Mouse (Mus musculus): ENCODE results near the gene Ppp1r14b. TPM values are rescaled to one million over a fixed set of nuclear protein-coding genes. Genes with fewer than 3 reads are reported as not detected.

Ppp1r14b gene
- total RNA-seq, 2 experiments from 2014 or later = 364 to 392 TPM

GRCm38 (mm10) chr19:6942249-6942691 lies 32.5 kb upstream of the Ppp1r14b start, which contains the start of gene Gpr137:
Gpr137 (minus strand) TSS chr19:6942480.
- peak; percentile 91 to 94 for DNase-seq (ENCODE audit: low spot score in 2 of 2)

- DNase-seq (ENCODE audit: low spot score in 2 of 2) = peak in 1 of 2 experiments; percentile 8
These were observed 32.0 kb upstream of the Ppp1r14b start for GRCm38 (mm10) chr19:6942764-6943163.

GRCm38 (mm10) chr19:6943709-6944108 lies 31.1 kb upstream of the Ppp1r14b start:
- DNase-seq (ENCODE audit: low spot score in 2 of 2) = no peak

- DNase-seq (ENCODE audit: low spot score in 2 of 2) = no peak
These were observed 27.0 kb upstream of the Ppp1r14b start for GRCm38 (mm10) chr19:6947742-6948141.

GRCm38 (mm10) chr19:6948186-6948585 lies 26.6 kb upstream of the Ppp1r14b start:
- no peak for DNase-seq (ENCODE audit: low spot score in 2 of 2)

- no peak for DNase-seq (ENCODE audit: low spot score in 2 of 2)
These were observed 25.2 kb upstream of the Ppp1r14b start for GRCm38 (mm10) chr19:6949532-6949931.

- DNase-seq (ENCODE audit: low spot score in 2 of 2) = no peak
These were observed 24.8 kb upstream of the Ppp1r14b start for GRCm38 (mm10) chr19:6949951-6950350.

- DNase-seq (ENCODE audit: low spot score in 2 of 2) = peak in 1 of 2 experiments; percentile 49
These were observed 24.1 kb upstream of the Ppp1r14b start for GRCm38 (mm10) chr19:6950613-6951153.

GRCm38 (mm10) chr19:6951381-6951968 lies 23.3 kb upstream of the Ppp1r14b start:
- DNase-seq (ENCODE audit: low spot score in 2 of 2) = peak; percentile 78 to 91

- DNase-seq (ENCODE audit: low spot score in 2 of 2) = peak; percentile 66 to 77
These were observed 22.6 kb upstream of the Ppp1r14b start for GRCm38 (mm10) chr19:6951994-6952711.

GRCm38 (mm10) chr19:6952712-6953037 lies 22.1 kb upstream of the Ppp1r14b start:
- no peak for DNase-seq (ENCODE audit: low spot score in 2 of 2)

- DNase-seq (ENCODE audit: low spot score in 2 of 2) = no peak
These were observed 20.7 kb upstream of the Ppp1r14b start for GRCm38 (mm10) chr19:6954046-6954445.

- no peak for DNase-seq (ENCODE audit: low spot score in 2 of 2)
These were observed 19.3 kb upstream of the Ppp1r14b start for GRCm38 (mm10) chr19:6955424-6955823.

- DNase-seq (ENCODE audit: low spot score in 2 of 2) = no peak
These were observed 18.3 kb upstream of the Ppp1r14b start for GRCm38 (mm10) chr19:6956461-6956860.

- DNase-seq (ENCODE audit: low spot score in 2 of 2) = no peak
These were observed 6.1 kb upstream of the Ppp1r14b start for GRCm38 (mm10) chr19:6968491-6969271.

GRCm38 (mm10) chr19:6969291-6969664 lies 5.5 kb upstream of the Ppp1r14b start:
- no peak for DNase-seq (ENCODE audit: low spot score in 2 of 2)

GRCm38 (mm10) chr19:6969665-6970381 lies 4.9 kb upstream of the Ppp1r14b start:
- peak; percentile 68 to 75 for DNase-seq (ENCODE audit: low spot score in 2 of 2)

GRCm38 (mm10) chr19:6970460-6971085 lies 4.2 kb upstream of the Ppp1r14b start:
- no peak for DNase-seq (ENCODE audit: low spot score in 2 of 2)

GRCm38 (mm10) chr19:6971644-6972043 lies 3.1 kb upstream of the Ppp1r14b start:
- DNase-seq (ENCODE audit: low spot score in 2 of 2) = no peak

GRCm38 (mm10) chr19:6972247-6972917 lies 2.4 kb upstream of the Ppp1r14b start:
- no peak for DNase-seq (ENCODE audit: low spot score in 2 of 2)
